Mouse (Mus musculus) liver, postnatal 0 days (tissue): ENCODE measurements around the gene Tmem265. TPM values are rescaled to one million over a fixed set of nuclear protein-coding genes. Genes with fewer than 3 reads are reported as not detected.

ENCODE experiments used
- ATAC-seq: fragments of 200-750 bp; cut with Nextera tagmentation; 2 replicates; pipeline ENCODE4 v1.8.0; 2017; ENCODE audit warnings: mild to moderate bottlenecking, moderate library complexity
- DNase-seq: peaks from one replicate; pipeline ENCODE4 v3.0.0-alpha.2; 2016
- H3K27ac ChIP-seq: fragments of 300-500 bp; sonication (generic); 2 replicates; pipeline ENCODE4 v1.5.1; 2014; ENCODE audit warnings: antibody characterized with exemption, moderate library complexity, mild to moderate bottlenecking, low read depth
- H3K27me3 ChIP-seq: fragments of 300-500 bp; sonication (generic); 2 replicates; pipeline ENCODE4 v1.6.1; 2014; ENCODE audit warnings: low read length, control low read depth, mixed read lengths; ENCODE audit not compliant: insufficient read depth
- H3K36me3 ChIP-seq: fragments of 300-500 bp; sonication (generic); replicated peaks from 2 replicates; pipeline ENCODE4 v1.6.1; 2014; ENCODE audit warnings: mild to moderate bottlenecking, control low read depth, low read length, moderate library complexity, mixed read lengths; ENCODE audit not compliant: insufficient read depth
- H3K4me1 ChIP-seq: fragments of 300-500 bp; sonication (generic); 2 replicates; pipeline ENCODE4 v1.6.1; 2014; ENCODE audit warnings: antibody characterized with exemption, mild to moderate bottlenecking, control low read depth; ENCODE audit not compliant: insufficient read depth
- H3K4me2 ChIP-seq: fragments of 300-500 bp; sonication (generic); 2 replicates; pipeline ENCODE4 v1.6.1; 2014; ENCODE audit warnings: low read depth, mild to moderate bottlenecking, low read length, moderate library complexity, mixed read lengths
- H3K4me3 ChIP-seq: fragments of 300-500 bp; sonication (generic); 2 replicates; pipeline ENCODE4 v1.5.1; 2014; ENCODE audit warnings: low read depth, low read length
- H3K9ac ChIP-seq: fragments of 300-500 bp; sonication (generic); replicated peaks from 2 replicates; pipeline ENCODE4 v1.6.1; 2014; ENCODE audit warnings: mild to moderate bottlenecking, moderate library complexity
- H3K9me3 ChIP-seq: fragments of 300-500 bp; sonication (generic); 2 replicates; pipeline ENCODE4 v1.6.1; 2016; ENCODE audit warnings: mild to moderate bottlenecking, control low read depth, low read length, mixed read lengths
- CTCF ChIP-seq: sonication (generic); IDR thresholded peaks from 2 replicates; pipeline ENCODE4 v1.5.1; 2016; ENCODE audit warnings: antibody characterized with exemption, low read depth
- EP300 ChIP-seq: IDR thresholded peaks from 2 replicates; pipeline ENCODE4 v1.6.1; 2016; ENCODE audit warnings: antibody characterized with exemption, low read depth, mild to moderate bottlenecking
- WGBS: fragments of 180-500 bp; shearing (Covaris S2); extraction: QIAGEN DNeasy Blood & Tissue Kit; methylation state at CpG from one replicate; pipeline ENCODE4 v1.1.7; 2014; ENCODE audit not compliant: insufficient replicate concordance; 5-methylcytosine and 5-hydroxymethylcytosine counted together
- polyA plus RNA-seq: library from polyadenylated mRNA; unstranded; fragments of >200 nt; fragmentation: Nextera tagmentation; extraction: Ambion mirVana; gene quantifications from 2 replicates; pipeline ENCODE4 v1.2.1, GENCODE M21; 2015

Tmem265 gene
- polyA plus RNA-seq, 1 experiment from 2014 or later, result 3.3 TPM

- no peak for TF ChIP-seq CTCF
- no peak for TF ChIP-seq EP300
- no peak overlapping the region for H3K9ac ChIP-seq
- WGBS, result 92% methylated on average over 29 of the region's 29 CpGs
- H3K4me2 ChIP-seq, result no peak overlapping the region
- ATAC-seq (no peak), DNase-seq (no peak)
- no peaks in the 10 kb centered on the region for H3K9me3 ChIP-seq
- no peaks in the 10 kb centered on the region for H3K27me3 ChIP-seq
- no peak overlapping the region for H3K4me3 ChIP-seq
- H3K4me1 ChIP-seq, result peaks cover 10% of the 10 kb centered on the region
- H3K36me3 ChIP-seq, result peaks cover 33% of the 10 kb centered on the region
- no peak overlapping the region for H3K27ac ChIP-seq
These were observed 49.8 kb downstream of the Tmem265 start for GRCm38 (mm10) chr7:127611011-127611410.

DNA sequence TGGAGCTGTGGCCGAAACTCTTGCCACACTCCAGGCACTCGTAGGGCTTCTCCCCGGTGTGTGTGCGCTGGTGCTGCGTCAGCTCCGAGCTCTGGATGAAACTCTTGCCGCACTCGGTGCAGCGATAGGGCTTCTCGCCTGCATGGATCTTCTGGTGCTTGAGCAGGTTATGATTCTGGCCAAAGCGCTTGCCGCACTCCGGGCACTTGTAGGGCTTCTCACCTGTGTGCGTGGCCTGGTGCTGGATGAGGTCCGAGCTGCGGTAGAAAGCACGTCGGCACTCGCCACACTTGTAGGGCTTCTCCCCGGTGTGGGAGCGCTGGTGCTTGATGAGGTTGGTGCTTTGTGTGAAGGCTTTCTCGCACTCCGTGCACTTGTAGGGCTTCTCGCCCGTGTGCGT is 50.4 kb downstream of the Tmem265 start:
- ATAC-seq (no peak), DNase-seq (no peak)
- Histone ChIP-seq H3K27me3 (no peaks in the 10 kb centered on the region), H3K9me3 (no peaks in the 10 kb centered on the region), H3K9ac (no peak overlapping the region), H3K4me2 (no peak overlapping the region), H3K4me1 (peaks cover 10% of the 10 kb centered on the region), H3K4me3 (no peak overlapping the region), H3K27ac (no peak overlapping the region), H3K36me3 (peaks cover 33% of the 10 kb centered on the region)
- TF ChIP-seq CTCF (no peak), EP300 (no peak)
- WGBS, result 96% methylated on average over 26 of the region's 26 CpGs

DNA sequence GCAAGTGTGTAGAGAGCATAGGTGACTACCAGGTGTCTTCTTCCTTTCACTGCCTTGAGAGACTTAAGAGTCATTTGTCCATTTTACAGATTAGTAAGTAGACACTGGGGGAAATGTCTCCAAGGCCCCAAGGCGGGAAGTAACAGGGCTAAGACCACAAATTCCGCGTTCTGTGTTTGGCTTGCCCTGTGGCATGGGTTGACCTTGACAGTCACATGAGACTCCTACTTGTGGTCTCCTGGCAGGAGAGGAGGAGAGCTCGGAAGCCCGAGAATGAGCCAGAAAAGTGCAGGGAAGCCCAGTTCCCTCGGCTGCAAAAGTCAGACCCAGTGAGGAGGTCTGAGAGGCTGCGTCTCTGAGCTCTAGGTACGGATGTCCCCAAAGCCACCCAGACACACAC is 52.3 kb downstream of the Tmem265 start:
- peak overlapping the region; percentile 78; the same call in 1 of the 2 replicates for H3K4me2 ChIP-seq
- H3K36me3 ChIP-seq, result peaks cover 27% of the 10 kb centered on the region
- H3K4me3 ChIP-seq, result no peak overlapping the region
- no peaks in the 10 kb centered on the region for H3K9me3 ChIP-seq
- H3K27ac ChIP-seq, result no peak overlapping the region
- no peak for ATAC-seq
- no peaks in the 10 kb centered on the region for H3K27me3 ChIP-seq
- peaks cover 10% of the 10 kb centered on the region for H3K4me1 ChIP-seq
- DNase-seq, result no peak
- WGBS, result 83% methylated on average over 8 of the region's 8 CpGs
- TF ChIP-seq EP300, result no peak
- no peak for TF ChIP-seq CTCF
- no peak overlapping the region for H3K9ac ChIP-seq

DNA sequence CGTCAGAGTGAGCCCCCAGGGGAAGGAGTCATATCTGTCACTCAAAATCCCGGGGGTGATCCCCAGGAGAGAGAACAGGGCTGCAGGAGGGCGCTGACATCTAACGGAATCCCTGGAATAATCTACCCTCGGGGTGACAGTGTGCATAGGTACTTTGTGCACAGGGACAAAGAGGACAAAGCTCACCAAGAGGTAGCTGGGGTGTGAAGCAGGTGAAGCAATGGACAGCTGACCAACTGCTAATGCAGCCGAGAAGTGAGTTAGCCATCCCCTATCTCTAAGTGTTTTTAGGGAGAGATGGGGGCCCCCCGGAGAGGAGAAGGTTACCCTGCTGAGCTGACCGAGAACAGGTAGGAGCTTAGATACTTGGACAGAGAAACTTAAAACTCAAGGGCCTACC is 52.9 kb downstream of the Tmem265 start:
- H3K9me3 ChIP-seq, result no peaks in the 10 kb centered on the region
- H3K4me1 ChIP-seq, result peaks cover 10% of the 10 kb centered on the region
- H3K4me2 ChIP-seq, result peak overlapping the region; percentile 78
- no peak for DNase-seq
- peak overlapping the region; percentile 96 for H3K9ac ChIP-seq
- TF ChIP-seq CTCF (no peak), EP300 (no peak)
- ATAC-seq, result peak; percentile 45
- 35% methylated on average over 8 of the region's 8 CpGs for WGBS
- H3K36me3 ChIP-seq, result peaks cover 21% of the 10 kb centered on the region
- peak overlapping the region; percentile 96 for H3K27ac ChIP-seq
- H3K4me3 ChIP-seq, result peak overlapping the region; percentile 97
- no peaks in the 10 kb centered on the region for H3K27me3 ChIP-seq

- 0% methylated on average over 24 of the region's 44 CpGs for WGBS
These were observed 53.3 kb downstream of the Tmem265 start for GRCm38 (mm10) chr7:127614511-127614890.

DNA sequence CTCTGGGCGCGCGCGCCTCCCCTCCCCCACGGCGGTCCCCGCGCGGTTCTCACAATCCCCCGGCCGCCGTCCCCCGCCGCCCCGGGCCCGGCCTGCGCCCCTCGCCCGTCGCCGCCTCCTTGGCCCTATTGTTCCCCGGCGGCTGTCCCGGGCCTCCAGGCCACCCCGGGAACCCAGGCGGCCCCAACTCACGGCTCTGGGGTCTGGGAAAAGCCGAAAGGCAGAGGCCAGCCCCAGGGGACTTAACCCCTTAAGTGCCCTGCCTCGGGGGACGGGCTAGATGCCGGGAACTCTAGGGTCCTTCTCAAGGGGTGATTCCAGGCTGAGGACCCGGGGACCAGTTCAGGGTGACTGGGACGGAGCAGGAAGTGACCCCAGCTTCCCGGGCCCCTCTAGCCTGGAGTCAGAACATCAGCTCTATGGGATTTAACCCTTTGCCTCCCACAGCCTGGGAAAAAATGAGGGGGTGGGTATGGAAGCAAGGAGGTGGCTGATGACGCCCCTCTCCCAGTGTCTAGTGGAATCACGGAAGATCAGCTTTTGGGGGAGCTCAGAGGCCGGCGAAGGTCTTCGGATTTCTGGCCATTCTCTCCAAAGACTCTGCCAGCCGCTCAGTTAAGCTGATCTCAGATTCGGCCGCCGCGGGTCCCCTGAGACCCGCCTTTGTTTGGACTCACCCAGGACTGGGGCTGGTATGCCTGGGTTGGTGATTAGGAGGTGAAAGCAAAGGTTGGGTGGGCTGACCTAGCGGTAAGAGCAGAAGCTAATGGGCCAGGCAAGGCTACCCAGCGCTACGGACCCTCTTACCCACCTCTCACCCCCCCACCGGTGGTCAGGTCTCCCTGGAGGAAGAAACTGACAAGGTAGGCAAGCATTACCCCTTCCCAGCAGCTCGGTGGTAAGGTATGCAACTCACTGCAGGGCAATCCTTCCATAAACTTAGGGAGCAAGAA is 54.0 kb downstream of the Tmem265 start, which contains the start of gene Zfp629:
Zfp629 (minus strand) TSS at position 907 of the 953 bp plus-strand sequence.
- TF ChIP-seq CTCF, result no peak
- no peak for TF ChIP-seq EP300
- Histone ChIP-seq H3K4me2 (peak within 1 kb of the TSS; percentile 78), H3K9ac (peak within 1 kb of the TSS; percentile 96), H3K9me3 (no peaks in the 10 kb centered on the region), H3K27ac (peak within 1 kb of the TSS; percentile 96), H3K4me1 (peaks cover 10% of the 10 kb centered on the region), H3K4me3 (peak within 1 kb of the TSS; percentile 97), H3K27me3 (no peaks in the 10 kb centered on the region), H3K36me3 (peaks cover 19% of the 10 kb centered on the region)
- ATAC-seq, result peak; percentile 86
- WGBS, result 1% methylated on average over 42 of the region's 50 CpGs
- peak; percentile 72 for DNase-seq

More at GRCm38 (mm10) chr7:127614511-127614890, 53.3 kb downstream of the Tmem265 start:
- H3K27me3 ChIP-seq, result no peaks in the 10 kb centered on the region
- H3K4me3 ChIP-seq, result peak overlapping the region; percentile 97
- peak overlapping the region; percentile 96 for H3K9ac ChIP-seq
- peaks cover 19% of the 10 kb centered on the region for H3K36me3 ChIP-seq
- peak overlapping the region; percentile 78 for H3K4me2 ChIP-seq
- peaks cover 10% of the 10 kb centered on the region for H3K4me1 ChIP-seq
- TF ChIP-seq CTCF (no peak), EP300 (no peak)
- ATAC-seq (peak; percentile 75), DNase-seq (peak; percentile 70)
- no peaks in the 10 kb centered on the region for H3K9me3 ChIP-seq
- peak overlapping the region; percentile 96 for H3K27ac ChIP-seq
